Mouse (Mus musculus) erythroblast, embryonic 14.5 days (primary cell): ENCODE data around the gene Hs3st2.

Experiments used
- GATA1 ChIP-seq: IDR thresholded peaks from 2 replicates; pipeline ENCODE4 v1.6.1; 2012; ENCODE audit warnings: low read length, inconsistent platforms, mixed read lengths
- TAL1 ChIP-seq: IDR thresholded peaks from 3 replicates; pipeline ENCODE4 v1.6.1; 2012; ENCODE audit warnings: low read length, inconsistent platforms, mixed read lengths

DNA sequence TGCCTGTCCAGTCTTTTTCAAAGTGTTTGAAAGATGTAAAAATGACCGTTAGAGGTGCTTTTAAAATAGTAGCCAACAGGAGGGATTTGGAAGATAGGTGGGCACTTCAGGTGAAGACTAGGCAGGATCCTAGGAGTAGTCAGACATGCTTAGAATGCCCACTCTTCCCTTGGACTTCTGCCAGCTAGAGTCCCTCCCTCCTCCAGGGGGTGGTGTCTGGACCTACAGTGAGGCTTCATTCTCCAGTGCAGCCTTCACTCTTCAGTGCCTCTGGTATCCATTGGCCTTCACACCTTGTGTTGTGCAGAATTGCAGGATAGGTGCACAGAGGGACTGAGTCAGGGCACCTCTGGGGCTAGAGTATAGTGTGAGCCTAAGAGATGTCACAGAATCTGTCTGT, 2.2 kb downstream of the Hs3st2 start:
- no peak for TF ChIP-seq GATA1
- TF ChIP-seq TAL1, result no peak
